ENCODE assay signal across 8 mouse cellular contexts in genomic region chr19:29334068-29334745, GRCm38 (mm10). TPM values are rescaled to one million over a fixed set of nuclear protein-coding genes. Genes with fewer than 3 reads are reported as not detected.
DNase-seq lines count a peak whose midpoint lies in the region; ATAC-seq and TF ChIP-seq lines count a peak whose summit lies in the region.

Gene Rln1, minus strand, starts transcription at chr19:29334670.

- 3% methylated on average over 23 of the region's 23 CpGs for WGBS in heart, adult 2 months
- WGBS in embryonic facial prominence, embryonic 15.5 days: 2% methylated on average over 23 of the region's 23 CpGs
- WGBS in hindbrain, embryonic 12.5 days: 4% methylated on average over 23 of the region's 23 CpGs
- 2% methylated on average over 23 of the region's 23 CpGs for WGBS in limb, embryonic 12.5 days
- WGBS in olfactory bulb, adult 2 months: 3% methylated on average over 23 of the region's 23 CpGs

- no peak; the same call in 1 of the 2 replicates for ATAC-seq in embryonic facial prominence, embryonic 15.5 days (ENCODE audit: insufficient number of reproducible peaks, low FRiP score, low TSS enrichment, low read depth)
- ATAC-seq in hindbrain, embryonic 12.5 days (ENCODE audit: low FRiP score): peak; percentile 84
- ATAC-seq in limb, embryonic 12.5 days (ENCODE audit: insufficient number of reproducible peaks, insufficient read depth, low FRiP score, low TSS enrichment, low read depth): peak; percentile 47; the same call in 1 of the 2 replicates

- DNase-seq in heart, adult 2 months: peak in 1 of 2 experiments; percentile 36
- DNase-seq in heart, adult 8-10 months (ENCODE audit: low spot score): no peak
- DNase-seq in adrenal gland, postnatal 25 days: peak; percentile 26
- DNase-seq in spleen, adult 18-20 months: no peak

- no peak for TF ChIP-seq CTCF in heart, adult 2 months (IDR thresholded peaks at IDR 0.05)
- TF ChIP-seq CTCF in olfactory bulb, adult 2 months (IDR thresholded peaks at IDR 0.05; ENCODE audit: insufficient read depth, low read depth, low read length): no peak

- no peaks in the 10 kb centered on the region for H3K9me3 ChIP-seq in embryonic facial prominence, embryonic 15.5 days (replicated peaks)
- no peaks in the 10 kb centered on the region for H3K9me3 ChIP-seq in hindbrain, embryonic 12.5 days (replicated peaks)
- H3K9me3 ChIP-seq in limb, embryonic 12.5 days: no peaks in the 10 kb centered on the region

- no peaks in the 10 kb centered on the region for H3K36me3 ChIP-seq in heart, adult 2 months (ENCODE audit: control insufficient read depth, insufficient read depth, low read length)
- no peaks in the 10 kb centered on the region for H3K36me3 ChIP-seq in embryonic facial prominence, embryonic 15.5 days
- no peaks in the 10 kb centered on the region for H3K36me3 ChIP-seq in hindbrain, embryonic 12.5 days
- no peaks in the 10 kb centered on the region for H3K36me3 ChIP-seq in limb, embryonic 12.5 days

- TF ChIP-seq POLR2A in heart, adult 2 months (IDR thresholded peaks at IDR 0.05; ENCODE audit: insufficient read depth, low read depth, low read length): no peak
- no peak for TF ChIP-seq POLR2A in olfactory bulb, adult 2 months (IDR thresholded peaks at IDR 0.05; ENCODE audit: insufficient read depth, low read depth, low read length)

- H3K27ac ChIP-seq in heart, adult 2 months: no peak within 1 kb of the TSS
- no peak within 1 kb of the TSS for H3K27ac ChIP-seq in embryonic facial prominence, embryonic 15.5 days (replicated peaks)
- H3K27ac ChIP-seq in hindbrain, embryonic 12.5 days: no peak within 1 kb of the TSS
- H3K27ac ChIP-seq in limb, embryonic 12.5 days: no peak within 1 kb of the TSS
- no peak within 1 kb of the TSS for H3K27ac ChIP-seq in olfactory bulb, adult 2 months (ENCODE audit: insufficient read depth, low read depth, low read length)

- H3K4me2 ChIP-seq in embryonic facial prominence, embryonic 15.5 days (replicated peaks): peak within 1 kb of the TSS; percentile 84
- H3K4me2 ChIP-seq in hindbrain, embryonic 12.5 days (replicated peaks): peak within 1 kb of the TSS; percentile 76
- peak within 1 kb of the TSS; percentile 79 for H3K4me2 ChIP-seq in limb, embryonic 12.5 days

- H3K4me3 ChIP-seq in heart, adult 2 months: peak within 1 kb of the TSS; percentile 38
- H3K4me3 ChIP-seq in embryonic facial prominence, embryonic 15.5 days (replicated peaks): peak within 1 kb of the TSS; percentile 42
- peak within 1 kb of the TSS; percentile 35 for H3K4me3 ChIP-seq in hindbrain, embryonic 12.5 days
- H3K4me3 ChIP-seq in limb, embryonic 12.5 days (replicated peaks): peak within 1 kb of the TSS; percentile 41
- H3K4me3 ChIP-seq in olfactory bulb, adult 2 months (ENCODE audit: insufficient read depth, low read depth, low read length): peak within 1 kb of the TSS; percentile 53

- H3K4me1 ChIP-seq in heart, adult 2 months (ENCODE audit: control insufficient read depth, insufficient read depth, low read length): no peaks in the 10 kb centered on the region
- peaks cover 9% of the 10 kb centered on the region for H3K4me1 ChIP-seq in embryonic facial prominence, embryonic 15.5 days
- peaks cover 5% of the 10 kb centered on the region; the same call in 1 of the 2 replicates for H3K4me1 ChIP-seq in hindbrain, embryonic 12.5 days
- peaks cover 8% of the 10 kb centered on the region for H3K4me1 ChIP-seq in limb, embryonic 12.5 days (replicated peaks)
- peaks cover 8% of the 10 kb centered on the region for H3K4me1 ChIP-seq in olfactory bulb, adult 2 months (ENCODE audit: control insufficient read depth, insufficient read depth, low read length)

- H3K27me3 ChIP-seq in heart, adult 2 months (ENCODE audit: control insufficient read depth, insufficient read depth, low read length): no peaks in the 10 kb centered on the region
- H3K27me3 ChIP-seq in embryonic facial prominence, embryonic 15.5 days: no peaks in the 10 kb centered on the region
- H3K27me3 ChIP-seq in hindbrain, embryonic 12.5 days: peaks cover 8% of the 10 kb centered on the region; the same call in 1 of the 2 replicates
- H3K27me3 ChIP-seq in limb, embryonic 12.5 days: peaks cover 8% of the 10 kb centered on the region; the same call in 1 of the 2 replicates

- intact Hi-C loops in heart, adult 2 months (cut with DNase I): no loop called here

- no peaks in the 10 kb centered on the region for H3K79me2 ChIP-seq in heart, adult 2 months (replicated peaks; ENCODE audit: control insufficient read depth, insufficient read depth, low read length)

- no peak for TF ChIP-seq EP300 in heart, adult 2 months (IDR thresholded peaks at IDR 0.05; ENCODE audit: insufficient read depth, low read depth, low read length)

- no peak within 1 kb of the TSS for H3K9ac ChIP-seq in heart, adult 2 months (ENCODE audit: low read depth, low read length)
- peak within 1 kb of the TSS; percentile 28; the same call in 1 of the 2 replicates for H3K9ac ChIP-seq in embryonic facial prominence, embryonic 15.5 days
- H3K9ac ChIP-seq in hindbrain, embryonic 12.5 days: peak within 1 kb of the TSS; percentile 56
- H3K9ac ChIP-seq in limb, embryonic 12.5 days (replicated peaks): peak within 1 kb of the TSS; percentile 60

RNA-seq across cellular contexts. Expression of gene Rln1, which starts in this region (rescaled TPM):
- not detected for total RNA-seq in heart, adult 2 months (2021)
- not detected in 2 replicates for polyA plus RNA-seq in heart, adult 2 months (2012; rRNA removed)
- total RNA-seq in heart, adult 8-10 months (2022): not detected
- not detected in 2 replicates for total RNA-seq in adrenal gland, postnatal 25 days (2021)
- polyA plus RNA-seq in embryonic facial prominence, embryonic 15.5 days (2015; fragmentation: Nextera tagmentation; extraction: Ambion mirVana): 0.16 and 0.39 TPM in 2 replicates
- 1.1 and 1.3 TPM in 2 replicates for polyA plus RNA-seq in hindbrain, embryonic 12.5 days (2016; fragmentation: Nextera tagmentation; extraction: Ambion mirVana)
- polyA plus RNA-seq in limb, embryonic 12.5 days (2016; fragmentation: Nextera tagmentation; extraction: Ambion mirVana): 0.30 and 0.60 TPM in 2 replicates
- polyA plus RNA-seq in olfactory bulb, adult 2 months (2012; ENCODE audit: insufficient read depth, insufficient read length, low replicate concordance, missing spikeins): not detected in 2 replicates

Comparison
In these comparisons a context has a peak if more than half of its experiments do, and no peak if none do; other contexts are left out.
1. Peak in DNase-seq in adrenal gland, postnatal 25 days; RNA of the gene not detected or under 1 TPM.
2. Peak in ATAC-seq, H3K4me3 ChIP-seq, H3K9ac ChIP-seq and H3K4me2 ChIP-seq in limb, embryonic 12.5 days; RNA of the gene not detected or under 1 TPM.